Mouse (Mus musculus) midbrain, embryonic 16.5 days (tissue): Measurements from ENCODE around the gene Fam163b. TPM values are rescaled to one million over a fixed set of nuclear protein-coding genes. Genes with fewer than 3 reads are reported as not detected.

Experiments used
- ATAC-seq: fragments of 200-750 bp; cut with Nextera tagmentation; 2 replicates; pipeline ENCODE4 v1.8.0; 2017; ENCODE audit warnings: moderate TSS enrichment
- H3K27ac ChIP-seq: fragments of 300-500 bp; sonication (generic); 2 replicates; pipeline ENCODE4 v1.5.1; 2014; ENCODE audit warnings: mild to moderate bottlenecking, low read length, mixed read lengths
- H3K27me3 ChIP-seq: fragments of 300-500 bp; sonication (generic); 2 replicates; pipeline ENCODE4 v1.6.1; 2014; ENCODE audit warnings: low read depth, low read length, mixed read lengths; ENCODE audit not compliant: control insufficient read depth, insufficient read depth
- H3K36me3 ChIP-seq: fragments of 300-500 bp; sonication (generic); 2 replicates; pipeline ENCODE4 v1.6.1; 2014; ENCODE audit warnings: mild to moderate bottlenecking, low read length, moderate library complexity, mixed read lengths; ENCODE audit not compliant: control insufficient read depth, insufficient read depth
- H3K4me1 ChIP-seq: fragments of 300-500 bp; sonication (generic); 2 replicates; pipeline ENCODE4 v1.6.1; 2014; ENCODE audit warnings: mild to moderate bottlenecking, low read length, mixed read lengths; ENCODE audit not compliant: control insufficient read depth, insufficient read depth
- H3K4me2 ChIP-seq: fragments of 300-500 bp; sonication (generic); 2 replicates; pipeline ENCODE4 v1.6.1; 2014; ENCODE audit warnings: mild to moderate bottlenecking, low read length, mixed read lengths
- H3K4me3 ChIP-seq: fragments of 300-500 bp; sonication (generic); 2 replicates; pipeline ENCODE4 v1.5.1; 2014; ENCODE audit warnings: low read depth, mild to moderate bottlenecking, low read length, moderate library complexity, mixed read lengths
- H3K9ac ChIP-seq: fragments of 300-500 bp; sonication (generic); 2 replicates; pipeline ENCODE4 v1.6.1; 2014; ENCODE audit warnings: low read depth, low read length, mixed read lengths
- H3K9me3 ChIP-seq: fragments of 300-500 bp; sonication (generic); replicated peaks from 2 replicates; pipeline ENCODE4 v1.6.1; 2014; ENCODE audit warnings: mild to moderate bottlenecking, low read length, mixed read lengths; ENCODE audit not compliant: control insufficient read depth, poor library complexity, severe bottlenecking
- WGBS: fragments of 180-500 bp; shearing (Covaris S2); extraction: QIAGEN DNeasy Blood & Tissue Kit; methylation state at CpG from one replicate; pipeline ENCODE4 v1.1.7; 2014; 5-methylcytosine and 5-hydroxymethylcytosine counted together
- polyA plus RNA-seq: library from polyadenylated mRNA; unstranded; fragments of >200 nt; fragmentation: Nextera tagmentation; extraction: Ambion mirVana; gene quantifications from 2 replicates; pipeline ENCODE4 v1.2.1, GENCODE M21; 2015

Gene Fam163b
- polyA plus RNA-seq, 1 experiment from 2014 or later, result 8.1 TPM

GRCm38 (mm10) chr2:27144957-27145356 lies 2.7 kb upstream of the Fam163b start:
- Histone ChIP-seq H3K9me3 (no peaks in the 10 kb centered on the region), H3K4me3 (no peak overlapping the region), H3K36me3 (no peaks in the 10 kb centered on the region), H3K27me3 (peaks cover 12% of the 10 kb centered on the region), H3K27ac (no peak overlapping the region), H3K4me2 (no peak overlapping the region), H3K4me1 (peaks cover 10% of the 10 kb centered on the region), H3K9ac (no peak overlapping the region)
- 73% methylated on average over 2 of the region's 2 CpGs for WGBS
- ATAC-seq, result no peak

- Histone ChIP-seq H3K4me3 (no peak overlapping the region), H3K9ac (no peak overlapping the region), H3K4me1 (peaks cover 5% of the 10 kb centered on the region; the same call in 1 of the 2 replicates), H3K36me3 (no peaks in the 10 kb centered on the region), H3K9me3 (no peaks in the 10 kb centered on the region), H3K4me2 (no peak overlapping the region), H3K27ac (no peak overlapping the region), H3K27me3 (peaks cover 12% of the 10 kb centered on the region)
- WGBS, result 74% methylated on average over 4 of the region's 4 CpGs
- ATAC-seq, result no peak
Observed at GRCm38 (mm10) chr2:27138356-27138755, 3.9 kb downstream of the Fam163b start.

- Histone ChIP-seq H3K4me1 (no peaks in the 10 kb centered on the region; the same call in 1 of the 2 replicates), H3K9ac (no peak overlapping the region), H3K27me3 (peaks cover 10% of the 10 kb centered on the region), H3K4me2 (no peak overlapping the region), H3K27ac (no peak overlapping the region), H3K4me3 (no peak overlapping the region), H3K9me3 (no peaks in the 10 kb centered on the region), H3K36me3 (no peaks in the 10 kb centered on the region)
- 88% methylated on average over 1 of the region's 1 CpGs for WGBS
- ATAC-seq, result no peak
Observed at GRCm38 (mm10) chr2:27136789-27137188, 5.5 kb downstream of the Fam163b start.

GRCm38 (mm10) chr2:27136336-27136735 lies 6.0 kb downstream of the Fam163b start:
- Histone ChIP-seq H3K27me3 (peaks cover 6% of the 10 kb centered on the region), H3K4me3 (no peak overlapping the region), H3K9ac (no peak overlapping the region), H3K27ac (no peak overlapping the region), H3K4me2 (no peak overlapping the region), H3K36me3 (no peaks in the 10 kb centered on the region), H3K9me3 (no peaks in the 10 kb centered on the region), H3K4me1 (no peaks in the 10 kb centered on the region)
- no peak for ATAC-seq
- 70% methylated on average over 3 of the region's 3 CpGs for WGBS

- Histone ChIP-seq H3K36me3 (no peaks in the 10 kb centered on the region), H3K9me3 (no peaks in the 10 kb centered on the region), H3K4me3 (no peak overlapping the region), H3K27me3 (peaks cover 3% of the 10 kb centered on the region), H3K4me2 (no peak overlapping the region), H3K27ac (no peak overlapping the region), H3K9ac (no peak overlapping the region), H3K4me1 (no peaks in the 10 kb centered on the region)
- ATAC-seq, result no peak
- WGBS, result 90% methylated on average over 5 of the region's 5 CpGs
Observed at GRCm38 (mm10) chr2:27135935-27136334, 6.4 kb downstream of the Fam163b start.

- no peak for ATAC-seq
- H3K9me3 ChIP-seq, result no peaks in the 10 kb centered on the region
- no peak overlapping the region for H3K9ac ChIP-seq
- no peak overlapping the region for H3K27ac ChIP-seq
- H3K27me3 ChIP-seq, result no peaks in the 10 kb centered on the region
- WGBS, result 75% methylated on average over 3 of the region's 3 CpGs
- H3K4me3 ChIP-seq, result no peak overlapping the region
- no peaks in the 10 kb centered on the region for H3K36me3 ChIP-seq
- H3K4me1 ChIP-seq, result no peaks in the 10 kb centered on the region
- H3K4me2 ChIP-seq, result no peak overlapping the region
Observed at GRCm38 (mm10) chr2:27128990-27129389, 13.3 kb downstream of the Fam163b start.

GRCm38 (mm10) chr2:27126496-27126895 lies 15.8 kb downstream of the Fam163b start:
- no peak overlapping the region for H3K4me2 ChIP-seq
- peaks cover 6% of the 10 kb centered on the region for H3K4me1 ChIP-seq
- no peak for ATAC-seq
- H3K36me3 ChIP-seq, result no peaks in the 10 kb centered on the region
- H3K4me3 ChIP-seq, result no peak overlapping the region
- H3K27ac ChIP-seq, result no peak overlapping the region
- 57% methylated on average over 4 of the region's 4 CpGs for WGBS
- no peaks in the 10 kb centered on the region for H3K27me3 ChIP-seq
- no peaks in the 10 kb centered on the region for H3K9me3 ChIP-seq
- H3K9ac ChIP-seq, result no peak overlapping the region

- WGBS, result 42% methylated on average over 10 of the region's 10 CpGs
- Histone ChIP-seq H3K4me3 (no peak overlapping the region), H3K27me3 (no peaks in the 10 kb centered on the region), H3K36me3 (no peaks in the 10 kb centered on the region), H3K4me2 (no peak overlapping the region), H3K9me3 (no peaks in the 10 kb centered on the region), H3K9ac (no peak overlapping the region), H3K4me1 (peaks cover 6% of the 10 kb centered on the region), H3K27ac (no peak overlapping the region)
- no peak for ATAC-seq
Observed at GRCm38 (mm10) chr2:27125979-27126378, 16.3 kb downstream of the Fam163b start.

- H3K27me3 ChIP-seq, result no peaks in the 10 kb centered on the region
- H3K27ac ChIP-seq, result no peak overlapping the region
- H3K4me3 ChIP-seq, result no peak overlapping the region
- 79% methylated on average over 4 of the region's 4 CpGs for WGBS
- no peaks in the 10 kb centered on the region for H3K9me3 ChIP-seq
- peaks cover 6% of the 10 kb centered on the region for H3K4me1 ChIP-seq
- H3K9ac ChIP-seq, result no peak overlapping the region
- no peaks in the 10 kb centered on the region for H3K36me3 ChIP-seq
- no peak for ATAC-seq
- H3K4me2 ChIP-seq, result no peak overlapping the region
Observed at GRCm38 (mm10) chr2:27123121-27123520, 19.2 kb downstream of the Fam163b start.
